Mouse (Mus musculus) cortical plate, adult 2 months (tissue): ENCODE measurements around the gene Ppp1r9b.

Experiments used
- CTCF ChIP-seq: fragments of 200-500 bp; IDR thresholded peaks from 2 replicates; pipeline ENCODE4 v1.5.1; 2011; ENCODE audit warnings: mild to moderate bottlenecking, control low read depth, low read length; ENCODE audit not compliant: insufficient read depth; ENCODE audit errors: extremely low read depth
- POLR2A ChIP-seq: fragments of 200-500 bp; IDR thresholded peaks from 2 replicates; pipeline ENCODE4 v1.6.1; 2011; ENCODE audit warnings: mild to moderate bottlenecking, low read length, control low read depth; ENCODE audit not compliant: insufficient read depth; ENCODE audit errors: extremely low read depth

GRCm38 (mm10) chr11:95000548-95000947, 9.7 kb downstream of the Ppp1r9b start:
- no peak for TF ChIP-seq CTCF
- TF ChIP-seq POLR2A: no peak
